Mouse (Mus musculus) cortical plate, adult 2 months (tissue): ENCODE measurements at regions not wholly inside any gene's neighbourhood (a gene's known extent, or its start where the extent isn't known, plus 50 kb on each side); places are given as distances from the start of the nearest gene placed in this dataset.

Experiments
- CTCF ChIP-seq: fragments of 200-500 bp; IDR thresholded peaks from 2 replicates; pipeline ENCODE4 v1.5.1; 2011; ENCODE audit warnings: mild to moderate bottlenecking, control low read depth, low read length; ENCODE audit not compliant: insufficient read depth; ENCODE audit errors: extremely low read depth
- POLR2A ChIP-seq: fragments of 200-500 bp; IDR thresholded peaks from 2 replicates; pipeline ENCODE4 v1.6.1; 2011; ENCODE audit warnings: mild to moderate bottlenecking, low read length, control low read depth; ENCODE audit not compliant: insufficient read depth; ENCODE audit errors: extremely low read depth

DNA sequence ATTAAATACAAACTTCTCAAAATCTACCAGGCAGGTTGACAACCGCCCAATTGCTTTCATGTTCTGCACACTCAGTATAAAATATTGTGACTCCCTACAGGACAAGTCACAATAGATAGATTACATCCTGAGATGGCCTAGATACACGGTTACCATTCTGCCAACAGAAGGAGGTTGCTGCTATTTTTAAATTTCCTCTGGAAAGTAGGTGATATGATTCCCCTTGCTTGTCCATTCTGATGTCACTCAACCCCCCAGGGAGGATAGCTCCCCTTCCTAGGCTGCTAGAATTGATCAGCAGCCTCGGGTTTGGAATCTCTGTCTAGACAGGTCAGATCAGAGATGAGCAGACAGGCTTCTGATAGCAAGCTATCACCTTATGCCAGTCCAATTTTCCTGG, 221.2 kb upstream of the Tnp1 start:
- TF ChIP-seq CTCF (no peak), POLR2A (no peak)
